Mouse (Mus musculus) B cell, adult (primary cell): ENCODE results near the gene Gm3880. TPM values are rescaled to one million over a fixed set of nuclear protein-coding genes. Genes with fewer than 3 reads are reported as not detected.

Experiments
- total RNA-seq: library from RNA; stranded (reverse); gene quantifications from 4 replicates; pipeline ENCODE4 v1.2.4, GENCODE M21; 2023; ENCODE audit not compliant: inconsistent age

Gm3880 gene
- not detected in 4 replicates for total RNA-seq

DNA sequence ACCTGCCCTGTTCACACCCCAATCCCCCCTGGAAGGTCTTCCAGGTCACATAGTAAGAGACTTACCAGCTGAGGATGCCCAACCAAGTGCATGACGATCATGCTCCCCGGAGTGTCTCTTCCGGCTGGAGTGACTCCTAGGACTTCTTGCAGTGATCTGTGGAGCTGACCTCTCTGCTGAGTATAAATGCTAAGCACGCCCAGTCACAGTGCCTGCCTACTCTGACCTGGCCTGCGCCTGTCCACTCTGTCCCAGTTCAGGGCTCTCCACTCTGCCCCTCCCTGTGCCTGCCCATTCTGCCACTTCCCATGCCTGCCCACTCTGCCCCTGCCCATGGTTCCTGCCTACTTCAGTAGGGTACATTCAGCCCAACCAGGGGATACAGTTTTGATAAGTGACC, at the start of gene Gm3880:
TSS of gene Gm3880 (minus strand) at position 101 of the 400 bp plus-strand sequence.

GRCm38 (mm10) chrX:102707535-102707934, 20.8 kb upstream of the Gm3880 start, which contains the start of the genes Gm9112 and Dmrtc1b:
Gene Gm9112 (minus strand): TSS chrX:102707635.
Gene Dmrtc1b (plus strand): TSS chrX:102707865.

DNA sequence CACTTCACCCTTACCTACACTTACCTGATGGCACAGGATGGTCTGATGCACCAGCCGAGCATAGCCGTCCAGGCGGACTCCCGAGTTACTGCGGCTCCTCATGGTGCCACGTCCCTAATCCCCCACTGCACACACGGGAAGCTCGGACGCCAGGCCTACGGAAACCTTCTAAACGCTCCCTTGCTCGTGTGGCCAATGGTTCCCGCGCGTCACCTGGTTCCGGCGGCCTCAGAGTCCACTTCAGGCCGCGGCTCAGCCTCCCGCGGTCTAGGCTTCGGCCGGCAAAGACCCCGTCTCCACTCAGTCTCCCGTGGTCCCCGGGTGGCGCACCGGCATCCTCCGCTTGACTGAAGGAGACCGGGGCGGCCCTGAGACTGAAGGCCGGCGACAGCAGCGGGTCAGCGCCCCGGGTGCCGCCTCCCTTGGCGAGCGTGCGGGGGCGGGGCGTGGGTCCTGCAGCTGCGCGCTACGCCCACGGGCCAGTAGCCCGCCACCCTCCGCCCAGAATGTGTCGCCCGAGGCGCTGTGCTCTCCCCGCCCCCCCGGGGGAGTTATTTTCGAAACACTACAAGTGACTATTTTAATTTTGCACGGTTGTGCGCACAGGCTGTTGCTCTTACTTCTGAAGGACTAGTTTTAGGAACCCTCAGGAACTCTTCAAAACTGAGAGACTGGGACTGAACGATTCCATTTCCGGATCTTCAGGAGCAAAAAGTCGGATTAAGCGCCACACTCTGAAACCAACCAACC, 42.8 kb downstream of the Gm3880 start, which contains the start of gene Phka1:
TSS of gene Phka1 (minus strand) at position 424 of the 750 bp plus-strand sequence.

Other genes starting within 250 kb of the Gm3880 start
- 11.8 to 17.2 TPM (median 12.7 TPM) in 4 replicates for gene Hdac8, start 181.6 kb downstream of the Gm3880 start, total RNA-seq
- 17.1 to 19.4 TPM (median 17.8 TPM) in 4 replicates for gene Phka1, start 42.7 kb downstream of the Gm3880 start, total RNA-seq
- not detected in 4 replicates for gene Gm9112, start 20.7 kb upstream of the Gm3880 start, total RNA-seq
- gene Dmrtc1b, start 20.9 kb upstream of the Gm3880 start, total RNA-seq: not detected in 4 replicates
- gene Dmrtc1c1, start 116.0 kb upstream of the Gm3880 start, total RNA-seq: not detected in 4 replicates
- gene Dmrtc1c2, start 167.6 kb upstream of the Gm3880 start, total RNA-seq: not detected in 4 replicates
- not detected in 4 replicates for gene 1700031F05Rik, start 181.0 kb upstream of the Gm3880 start, total RNA-seq
- gene Dmrtc1a, start 221.7 kb upstream of the Gm3880 start, total RNA-seq: not detected in 4 replicates
- not detected in 4 replicates for gene 1700011M02Rik, start 221.9 kb upstream of the Gm3880 start, total RNA-seq
- gene 1700018G05Rik, start 241.4 kb upstream of the Gm3880 start, total RNA-seq: not detected in 4 replicates